In genomic region chr15:84446997-84447396, GRCm38 (mm10) we compare ENCODE assay signal across 8 mouse cellular contexts. TPM values are rescaled to one million over a fixed set of nuclear protein-coding genes. Genes with fewer than 3 reads are reported as not detected.
DNase-seq lines count a peak whose midpoint lies in the region; ATAC-seq lines count a peak whose summit lies in the region.

TSS of gene Shisal1 (minus strand) at chr15:84447097.

- 19% methylated on average over 9 of the region's 9 CpGs for WGBS in kidney, embryonic 14.5 days
- 11% methylated on average over 9 of the region's 9 CpGs for WGBS in embryonic facial prominence, embryonic 11.5 days
- WGBS in intestine, embryonic 15.5 days, result 19% methylated on average over 7 of the region's 9 CpGs
- WGBS in midbrain, embryonic 12.5 days, result 18% methylated on average over 9 of the region's 9 CpGs

- H3K4me1 ChIP-seq in kidney, embryonic 14.5 days (ENCODE audit: control insufficient read depth, insufficient read depth, low read length), result peaks cover 29% of the 10 kb centered on the region
- peaks cover 10% of the 10 kb centered on the region for H3K4me1 ChIP-seq in embryonic facial prominence, embryonic 11.5 days (ENCODE audit: control insufficient read depth, insufficient read depth, low read length)
- peaks cover 18% of the 10 kb centered on the region for H3K4me1 ChIP-seq in intestine, embryonic 15.5 days (replicated peaks)
- H3K4me1 ChIP-seq in midbrain, embryonic 12.5 days, result peaks cover 55% of the 10 kb centered on the region

- no peaks in the 10 kb centered on the region for H3K36me3 ChIP-seq in kidney, embryonic 14.5 days (ENCODE audit: control insufficient read depth, insufficient read depth, low read length)
- H3K36me3 ChIP-seq in embryonic facial prominence, embryonic 11.5 days (replicated peaks; ENCODE audit: control insufficient read depth, insufficient read depth, low read depth, low read length), result no peaks in the 10 kb centered on the region
- H3K36me3 ChIP-seq in intestine, embryonic 15.5 days, result no peaks in the 10 kb centered on the region
- no peaks in the 10 kb centered on the region for H3K36me3 ChIP-seq in midbrain, embryonic 12.5 days

- peak within 1 kb of the TSS; percentile 55 for H3K4me3 ChIP-seq in kidney, embryonic 14.5 days (ENCODE audit: low read length)
- peak within 1 kb of the TSS; percentile 57 for H3K4me3 ChIP-seq in embryonic facial prominence, embryonic 11.5 days (ENCODE audit: low read depth, low read length)
- peak within 1 kb of the TSS; percentile 50 for H3K4me3 ChIP-seq in intestine, embryonic 15.5 days (replicated peaks)
- H3K4me3 ChIP-seq in midbrain, embryonic 12.5 days, result peak within 1 kb of the TSS; percentile 72

- peak within 1 kb of the TSS; percentile 99 for H3K4me2 ChIP-seq in kidney, embryonic 14.5 days (replicated peaks; ENCODE audit: low read depth, low read length)
- H3K4me2 ChIP-seq in embryonic facial prominence, embryonic 11.5 days (ENCODE audit: low read depth, low read length), result peak within 1 kb of the TSS; percentile 100
- peak within 1 kb of the TSS; percentile 93 for H3K4me2 ChIP-seq in intestine, embryonic 15.5 days (replicated peaks)
- H3K4me2 ChIP-seq in midbrain, embryonic 12.5 days (replicated peaks), result peak within 1 kb of the TSS; percentile 97

- peak within 1 kb of the TSS; percentile 68 for H3K9ac ChIP-seq in kidney, embryonic 14.5 days (ENCODE audit: low read depth, low read length)
- peak within 1 kb of the TSS; percentile 66 for H3K9ac ChIP-seq in embryonic facial prominence, embryonic 11.5 days (replicated peaks; ENCODE audit: low read length)
- H3K9ac ChIP-seq in intestine, embryonic 15.5 days, result peak within 1 kb of the TSS; percentile 50
- H3K9ac ChIP-seq in midbrain, embryonic 12.5 days (replicated peaks), result peak within 1 kb of the TSS; percentile 82

- no peak for DNase-seq in kidney, postnatal 25 days
- no peak for DNase-seq in embryonic facial prominence, embryonic 11.5 days (ENCODE audit: low spot score)
- no peak for DNase-seq in adrenal gland, postnatal 10 days

- H3K27ac ChIP-seq in kidney, embryonic 14.5 days (ENCODE audit: low read depth, low read length), result no peak within 1 kb of the TSS
- H3K27ac ChIP-seq in embryonic facial prominence, embryonic 11.5 days (replicated peaks; ENCODE audit: low read depth, low read length), result peak within 1 kb of the TSS; percentile 28; the same call in 1 of the 2 replicates
- no peak within 1 kb of the TSS for H3K27ac ChIP-seq in intestine, embryonic 15.5 days
- peak within 1 kb of the TSS; percentile 65 for H3K27ac ChIP-seq in midbrain, embryonic 12.5 days (replicated peaks)

- H3K9me3 ChIP-seq in kidney, embryonic 14.5 days (ENCODE audit: control insufficient read depth, low read length), result no peaks in the 10 kb centered on the region
- H3K9me3 ChIP-seq in embryonic facial prominence, embryonic 11.5 days (replicated peaks; ENCODE audit: control insufficient read depth, low read length), result no peaks in the 10 kb centered on the region
- H3K9me3 ChIP-seq in intestine, embryonic 15.5 days, result no peaks in the 10 kb centered on the region
- H3K9me3 ChIP-seq in midbrain, embryonic 12.5 days, result no peaks in the 10 kb centered on the region

- H3K27me3 ChIP-seq in kidney, embryonic 14.5 days (ENCODE audit: control insufficient read depth, insufficient read depth, low read length), result peaks cover 19% of the 10 kb centered on the region
- H3K27me3 ChIP-seq in embryonic facial prominence, embryonic 11.5 days (ENCODE audit: control insufficient read depth, insufficient read depth, low read length), result peaks cover 37% of the 10 kb centered on the region
- H3K27me3 ChIP-seq in intestine, embryonic 15.5 days (replicated peaks), result peaks cover 26% of the 10 kb centered on the region
- peaks cover 81% of the 10 kb centered on the region for H3K27me3 ChIP-seq in midbrain, embryonic 12.5 days

- ATAC-seq in kidney, embryonic 14.5 days (ENCODE audit: low FRiP score, low TSS enrichment), result no peak
- no peak for ATAC-seq in embryonic facial prominence, embryonic 11.5 days (replicated peaks; ENCODE audit: insufficient number of reproducible peaks, low FRiP score, low TSS enrichment, low read depth)
- ATAC-seq in intestine, embryonic 15.5 days, result no peak
- ATAC-seq in midbrain, embryonic 12.5 days (ENCODE audit: low FRiP score, low read depth), result no peak
- no peak for ATAC-seq in inflammation-experienced regulatory T-cells, adult 6 months
- ATAC-seq in activated CD4-positive, CD25-positive, alpha-beta regulatory T cell, adult 4 months, result no peak

RNA-seq across cellular contexts. Expression of gene Shisal1, which starts in this region (rescaled TPM):
- 1.5 and 2.1 TPM in 2 replicates for polyA plus RNA-seq in kidney, embryonic 14.5 days (2014; fragmentation: Nextera tagmentation; extraction: Ambion mirVana)
- polyA plus RNA-seq in embryonic facial prominence, embryonic 11.5 days (2014; fragmentation: Nextera tagmentation; extraction: Ambion mirVana), result 2.6 and 2.9 TPM in 2 replicates
- polyA plus RNA-seq in intestine, embryonic 15.5 days (2015; fragmentation: Nextera tagmentation; extraction: Ambion mirVana), result 2.2 and 2.3 TPM in 2 replicates
- 10.5 and 13.2 TPM in 2 replicates for polyA plus RNA-seq in midbrain, embryonic 12.5 days (2016; fragmentation: Nextera tagmentation; extraction: Ambion mirVana)
- not detected for polyA plus RNA-seq in inflammation-experienced regulatory T-cells, adult 6 months (2017; shearing (Covaris generic))
- total RNA-seq in adrenal gland, postnatal 10 days (2021), result 1 to 10 TPM; 1.8 to 3.2 TPM
- not detected for polyA plus RNA-seq in activated CD4-positive, CD25-positive, alpha-beta regulatory T cell, adult 4 months (2017; shearing (Covaris generic))

Comparison
In these comparisons a context has a peak if more than half of its experiments do, and no peak if none do; other contexts are left out.
1. H3K27ac ChIP-seq: peak in embryonic facial prominence, embryonic 11.5 days (single experiment) and midbrain, embryonic 12.5 days (single experiment); none in kidney, embryonic 14.5 days (single experiment) and intestine, embryonic 15.5 days (single experiment).
2. Peak in every context shown above with its lines, with median percentiles within 50 percentile points of each other: H3K4me2 ChIP-seq, H3K4me3 ChIP-seq and H3K9ac ChIP-seq.